In genomic region chr2:157134479-157134931, GRCm38 (mm10) we compare ENCODE assay signal across 7 mouse cellular contexts. TPM values are rescaled to one million over a fixed set of nuclear protein-coding genes. Genes with fewer than 3 reads are reported as not detected.
DNase-seq lines count a peak whose midpoint lies in the region; ATAC-seq lines count a peak whose summit lies in the region.

No protein-coding gene starts in this region.

- 0 out of 2 replicates have a peak, but pooled peaks cover 9% of the 10 kb centered on the region for H3K4me1 ChIP-seq in embryonic facial prominence, embryonic 10.5 days
- H3K4me1 ChIP-seq in heart, embryonic 14.5 days (ENCODE audit: control insufficient read depth in 2 of 2, insufficient read depth in 2 of 2, low read length in 2 of 2): peaks cover 2 to 13% of the 10 kb centered on the region in 2 experiments; a peak in 2 of 4 replicates
- H3K4me1 ChIP-seq in neural tube, embryonic 15.5 days: peaks cover 13% of the 10 kb centered on the region

- H3K9ac ChIP-seq in heart, embryonic 14.5 days (ENCODE audit: low read length): peak overlapping the region; percentile 77
- H3K9ac ChIP-seq in neural tube, embryonic 15.5 days (replicated peaks): peak overlapping the region; percentile 65

- DNase-seq in retina, embryonic 14.5 days (ENCODE audit: low spot score): peak; percentile 59
- no peak for DNase-seq in retina, postnatal 1 day
- DNase-seq in embryonic facial prominence, embryonic 10.5 days (ENCODE audit: low spot score): peak; percentile 69
- DNase-seq in liver: peak; percentile 51
- no peak for DNase-seq in layer of hippocampus, postnatal 36 days

- peak overlapping the region; percentile 88 for H3K27ac ChIP-seq in embryonic facial prominence, embryonic 10.5 days (replicated peaks)
- peak overlapping the region; percentile 67 to 76; a peak in 3 of 4 replicates for H3K27ac ChIP-seq in heart, embryonic 14.5 days (replicated peaks in 1 of 2; ENCODE audit: control insufficient read depth in 1 of 2, insufficient read depth in 1 of 2, low read depth in 2 of 2, low read length in 2 of 2)
- H3K27ac ChIP-seq in neural tube, embryonic 15.5 days (replicated peaks): peak overlapping the region; percentile 73

- H3K4me3 ChIP-seq in embryonic facial prominence, embryonic 10.5 days: peak overlapping the region; percentile 78
- H3K4me3 ChIP-seq in heart, embryonic 14.5 days (ENCODE audit: control insufficient read depth in 1 of 2, insufficient read depth in 1 of 2, low read depth in 1 of 2, low read length in 2 of 2): peak overlapping the region; percentile 80 to 97
- H3K4me3 ChIP-seq in neural tube, embryonic 15.5 days (replicated peaks): peak overlapping the region; percentile 68

- peak overlapping the region; percentile 79 for H3K4me2 ChIP-seq in heart, embryonic 14.5 days (ENCODE audit: low read length)
- H3K4me2 ChIP-seq in neural tube, embryonic 15.5 days: peak overlapping the region; percentile 95

- no peaks in the 10 kb centered on the region for H3K9me3 ChIP-seq in embryonic facial prominence, embryonic 10.5 days
- H3K9me3 ChIP-seq in heart, embryonic 14.5 days (ENCODE audit: control insufficient read depth, low read length): no peaks in the 10 kb centered on the region
- H3K9me3 ChIP-seq in neural tube, embryonic 15.5 days (replicated peaks): no peaks in the 10 kb centered on the region

- peak; percentile 57; the same call in 1 of the 2 replicates for ATAC-seq in heart, embryonic 14.5 days (ENCODE audit: insufficient number of reproducible peaks, insufficient read depth, low FRiP score, low read depth)
- peak; percentile 43; the same call in 1 of the 2 replicates for ATAC-seq in neural tube, embryonic 15.5 days (ENCODE audit: low FRiP score)

- under 1% methylated on average over 25 of the region's 25 CpGs for WGBS in embryonic facial prominence, embryonic 10.5 days
- under 1% methylated on average over 25 of the region's 25 CpGs for WGBS in heart, embryonic 14.5 days
- 0% methylated on average over 25 of the region's 25 CpGs for WGBS in neural tube, embryonic 15.5 days

- H3K36me3 ChIP-seq in embryonic facial prominence, embryonic 10.5 days (replicated peaks): 0 out of 2 replicates have a peak, but pooled peaks cover 2% of the 10 kb centered on the region
- no peaks in the 10 kb centered on the region for H3K36me3 ChIP-seq in heart, embryonic 14.5 days (ENCODE audit: control insufficient read depth, insufficient read depth, low read length)
- no peaks in the 10 kb centered on the region for H3K36me3 ChIP-seq in neural tube, embryonic 15.5 days

- no peaks in the 10 kb centered on the region for H3K27me3 ChIP-seq in embryonic facial prominence, embryonic 10.5 days (replicated peaks; ENCODE audit: low read depth, poor library complexity, severe bottlenecking)
- H3K27me3 ChIP-seq in heart, embryonic 14.5 days (ENCODE audit: control insufficient read depth, insufficient read depth, low read length): no peaks in the 10 kb centered on the region
- no peaks in the 10 kb centered on the region for H3K27me3 ChIP-seq in neural tube, embryonic 15.5 days (replicated peaks)

RNA-seq across cellular contexts. Expression of gene Samhd1, which starts 0.6 kb away (rescaled TPM):
- polyA plus RNA-seq in embryonic facial prominence, embryonic 10.5 days (2016; fragmentation: Nextera tagmentation; extraction: Ambion mirVana): 26.7 and 27.8 TPM in 2 replicates
- 18.3 and 19.6 TPM in 2 replicates for polyA plus RNA-seq in heart, embryonic 14.5 days (2014; fragmentation: Nextera tagmentation; extraction: Ambion mirVana)
- polyA plus RNA-seq in neural tube, embryonic 15.5 days (2015; fragmentation: Nextera tagmentation; extraction: Ambion mirVana): 11.9 and 14.6 TPM in 2 replicates
- 10 to 100 TPM; 15.8 to 16.0 TPM for total RNA-seq in layer of hippocampus, postnatal 36 days (2021)

RNA-seq across cellular contexts. Expression of gene Tldc2, which starts 47.6 kb away (rescaled TPM):
- not detected in 2 replicates for polyA plus RNA-seq in embryonic facial prominence, embryonic 10.5 days (2016; fragmentation: Nextera tagmentation; extraction: Ambion mirVana)
- not detected in 2 replicates for polyA plus RNA-seq in heart, embryonic 14.5 days (2014; fragmentation: Nextera tagmentation; extraction: Ambion mirVana)
- 0.43 TPM in 1 of 2 replicates, not detected in the other for polyA plus RNA-seq in neural tube, embryonic 15.5 days (2015; fragmentation: Nextera tagmentation; extraction: Ambion mirVana)
- not detected for total RNA-seq in layer of hippocampus, postnatal 36 days (2021)

RNA-seq across cellular contexts. Expression of gene Soga1, which starts 55.5 kb away (rescaled TPM):
- 4.5 and 4.7 TPM in 2 replicates for polyA plus RNA-seq in embryonic facial prominence, embryonic 10.5 days (2016; fragmentation: Nextera tagmentation; extraction: Ambion mirVana)
- polyA plus RNA-seq in heart, embryonic 14.5 days (2014; fragmentation: Nextera tagmentation; extraction: Ambion mirVana): 4.1 and 5.0 TPM in 2 replicates
- 3.3 and 4.9 TPM in 2 replicates for polyA plus RNA-seq in neural tube, embryonic 15.5 days (2015; fragmentation: Nextera tagmentation; extraction: Ambion mirVana)
- 10 to 100 TPM; 37.4 to 37.6 TPM for total RNA-seq in layer of hippocampus, postnatal 36 days (2021)

Comparison
In these comparisons a context has a peak if more than half of its experiments do, and no peak if none do; other contexts are left out.
1. DNase-seq: peak in retina, embryonic 14.5 days (single experiment), embryonic facial prominence, embryonic 10.5 days (single experiment) and liver (single experiment); none in retina, postnatal 1 day (single experiment) and layer of hippocampus, postnatal 36 days (0 of 2).
2. Peak in every context shown above with its lines, with median percentiles within 50 percentile points of each other: H3K27ac ChIP-seq and H3K4me3 ChIP-seq.